Mouse (Mus musculus) mouse embryonic stem cell (cell line): ENCODE measurements around the gene Med4.
"Not testable (repeated sequence)": the region's sequence is repeated elsewhere in the genome, so short reads cannot be mapped to it uniquely, and the experiment has no call there.

Source experiments
- in situ Hi-C, 2 experiments: fragments of 300-500 bp; cut with MboI; formaldehyde crosslinking; loops; 1 replicate in 1 of 2; 3 replicates in 1 of 2; pipeline ENCODE4 v1.14.3; 2019 to 2020; ENCODE audit warnings: low sequenced_read_pairs in 2 of 2, low pct_unique_long_range_greater_than_20kb in 1 of 2, mixed read lengths in 1 of 2; ENCODE audit not compliant: unreplicated experiment in 1 of 2

The Med4 gene

DNA sequence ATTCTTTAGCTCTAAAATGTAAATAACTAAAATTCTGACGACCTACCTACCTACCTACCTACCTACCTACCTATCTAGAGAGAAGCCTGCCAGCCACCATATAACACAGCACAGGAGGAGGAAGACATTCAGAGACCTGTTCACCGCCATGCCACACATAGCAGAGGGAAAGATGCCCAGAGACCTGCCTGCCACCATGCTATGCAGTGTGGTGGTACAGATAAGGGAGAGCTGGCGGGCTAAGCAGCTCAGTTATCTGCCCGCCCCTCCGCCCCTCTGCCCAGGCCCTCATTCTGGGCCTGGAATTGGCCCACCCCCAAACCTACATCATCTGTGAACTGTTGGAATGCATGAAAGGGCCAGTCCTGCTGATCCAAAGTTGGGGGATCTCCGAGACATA lies 15.7 kb upstream of the Med4 start:
- in situ Hi-C loops, result no loop called here

DNA sequence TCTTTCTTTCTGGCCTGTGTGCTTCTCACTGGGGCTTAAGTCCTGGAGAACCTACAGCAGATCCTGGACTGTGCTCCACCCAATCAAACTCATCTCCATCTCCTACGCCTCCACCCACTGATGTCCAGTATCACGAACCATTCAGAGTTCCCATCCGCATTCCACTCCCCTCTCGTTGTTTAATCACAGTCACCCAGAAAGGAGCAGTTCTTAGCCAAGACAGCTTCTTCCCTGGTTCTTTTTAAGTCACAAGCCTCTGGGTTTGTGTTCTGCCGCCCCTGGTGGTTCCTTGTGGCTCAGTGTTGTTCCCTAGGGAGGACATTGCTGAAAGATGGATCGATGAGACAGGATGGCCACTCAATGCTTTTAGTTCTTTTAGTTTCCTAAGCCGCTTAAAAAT lies 14.1 kb upstream of the Med4 start:
- in situ Hi-C loops, result no loop called here

DNA sequence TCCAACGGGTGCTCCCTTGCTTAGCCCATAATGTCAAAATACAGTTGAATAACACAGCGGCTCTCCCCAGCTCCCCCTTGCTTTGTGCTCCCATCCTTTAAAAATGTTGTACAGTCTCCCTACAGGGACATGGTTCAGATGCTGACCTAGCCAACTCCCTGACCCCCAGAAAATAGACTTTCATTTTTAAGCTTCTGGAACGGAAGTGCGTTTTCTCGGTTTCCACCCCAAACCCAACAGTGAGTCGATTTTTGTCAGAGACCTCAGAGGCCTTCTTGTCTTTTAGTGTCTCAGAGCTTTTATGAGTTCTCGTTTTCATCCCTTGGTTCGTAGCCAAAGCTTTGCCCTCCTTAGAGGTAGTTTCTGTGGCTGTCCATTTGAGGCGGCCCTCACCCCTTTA lies 8.5 kb upstream of the Med4 start:
- in situ Hi-C loops, result no loop called here

DNA sequence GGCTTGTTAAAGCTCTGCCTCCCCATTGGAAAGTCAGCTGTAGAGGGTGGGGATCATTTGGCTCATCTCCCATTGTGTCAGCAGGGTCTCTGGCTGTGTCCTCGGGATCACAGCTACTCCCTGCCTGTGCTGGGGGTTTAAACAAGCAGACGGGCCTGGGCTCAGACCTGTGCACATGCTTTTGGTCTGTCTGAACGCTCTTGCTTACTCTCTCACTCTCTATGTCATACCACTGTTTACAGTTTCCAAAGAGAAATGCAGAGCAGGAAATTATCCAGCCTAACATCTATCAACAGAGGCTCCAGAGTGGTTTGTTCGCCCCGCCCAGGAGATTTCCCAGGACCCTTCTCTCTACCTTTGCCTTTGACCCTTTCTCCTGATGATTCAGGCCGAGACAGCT lies 8.1 kb upstream of the Med4 start:
- in situ Hi-C loops, result no loop called here

DNA sequence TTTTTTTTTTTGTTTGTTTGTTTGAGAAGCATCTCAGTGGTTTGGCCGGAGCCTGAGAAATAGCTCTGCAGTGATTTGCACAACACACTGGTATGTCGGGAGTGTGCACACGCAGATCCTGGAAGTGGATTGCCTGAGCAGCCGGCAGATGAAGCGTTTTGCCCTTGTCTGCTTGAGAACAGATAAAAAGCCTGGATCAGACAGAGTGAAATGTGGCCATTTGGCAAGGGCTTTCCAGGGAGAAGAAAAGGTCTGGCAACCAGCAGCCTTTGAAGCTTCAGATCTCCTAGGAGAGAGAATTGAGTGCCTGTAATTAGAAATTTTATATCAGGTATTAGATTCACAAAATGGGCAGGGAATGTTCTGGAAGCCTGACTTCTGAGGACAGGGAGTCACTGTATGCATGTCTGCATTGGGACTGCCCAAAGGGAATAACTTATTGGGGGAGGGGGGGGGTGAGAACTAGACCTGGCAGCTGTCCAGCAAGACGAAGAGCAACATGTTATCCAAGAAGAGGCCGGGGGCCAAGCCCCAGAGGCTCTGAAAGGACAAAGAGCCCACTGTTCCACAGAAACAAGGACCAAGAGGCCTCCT lies 7.1 kb upstream of the Med4 start:
- in situ Hi-C loops, result no loop called here

DNA sequence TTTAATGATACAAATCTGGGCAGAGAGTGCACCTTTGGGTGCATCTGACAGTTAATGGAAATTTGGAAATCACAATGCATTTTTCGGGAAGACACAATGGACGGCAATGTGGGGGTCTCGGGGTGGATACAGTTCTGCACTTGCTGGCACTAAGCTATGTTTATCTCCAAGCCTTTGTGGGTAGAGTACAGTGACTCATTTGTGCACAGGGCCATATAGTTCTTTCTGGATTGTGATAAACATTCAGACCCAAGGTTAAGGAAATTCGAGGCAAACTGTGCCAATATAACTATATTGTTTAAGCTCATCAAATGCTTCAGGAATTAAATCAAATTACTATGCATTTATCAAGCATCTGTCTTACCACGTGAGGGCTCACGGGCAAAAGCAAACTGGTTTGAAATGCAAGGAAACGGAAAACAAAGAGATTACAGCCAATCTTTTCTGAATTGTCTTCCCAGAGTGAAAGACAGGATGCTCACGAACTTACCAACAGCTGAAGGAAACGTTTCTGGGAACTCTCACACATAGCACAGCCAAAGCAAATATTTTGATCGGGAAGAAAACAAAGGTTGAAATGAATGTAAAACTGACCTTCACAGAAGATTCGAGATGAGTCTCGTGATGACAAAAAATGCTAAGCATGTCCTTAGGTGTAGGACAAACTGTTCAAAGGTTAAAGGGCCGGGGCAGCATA lies 6.4 kb upstream of the Med4 start:
- in situ Hi-C loops, result no loop called here

DNA sequence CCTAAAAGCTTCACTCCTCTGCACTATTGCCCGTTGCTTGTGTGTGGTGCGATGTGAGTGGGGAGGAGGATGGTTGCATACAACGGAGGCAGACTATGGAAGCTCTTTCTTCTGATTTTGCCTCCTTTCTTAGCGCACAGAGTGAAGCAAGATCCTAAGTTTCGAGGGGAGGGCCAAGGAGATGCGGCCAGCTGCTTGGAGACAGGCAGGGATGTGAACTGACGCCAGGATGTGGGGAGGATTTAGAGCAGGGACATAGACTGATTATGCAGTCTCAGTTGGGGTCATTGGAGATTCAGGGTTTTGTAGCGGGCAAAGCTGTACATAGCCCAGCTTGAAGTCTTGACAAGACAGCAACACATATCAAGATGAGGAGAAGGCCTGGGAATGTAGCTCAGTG lies 3.5 kb upstream of the Med4 start:
- in situ Hi-C loops, result no loop called here

DNA sequence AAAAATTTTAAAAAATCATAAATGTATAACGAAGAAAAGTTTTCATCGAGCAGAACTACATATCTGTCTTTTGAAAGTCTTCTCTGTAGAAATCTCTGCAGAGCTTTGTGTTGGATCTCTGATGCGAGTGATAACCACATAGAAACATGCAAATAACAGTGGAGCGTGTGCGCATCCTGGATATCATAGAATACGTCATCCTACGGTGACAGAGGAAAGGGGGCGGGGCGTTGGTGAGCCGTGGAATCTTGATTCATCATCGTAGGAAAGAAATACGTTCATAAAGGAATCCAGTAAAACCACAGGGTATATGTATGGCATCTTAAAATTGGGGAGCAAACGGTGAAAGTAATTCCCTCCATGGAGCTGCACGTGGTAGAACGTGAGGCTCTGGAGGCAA lies 2.6 kb upstream of the Med4 start:
- in situ Hi-C loops, result no loop called here

DNA sequence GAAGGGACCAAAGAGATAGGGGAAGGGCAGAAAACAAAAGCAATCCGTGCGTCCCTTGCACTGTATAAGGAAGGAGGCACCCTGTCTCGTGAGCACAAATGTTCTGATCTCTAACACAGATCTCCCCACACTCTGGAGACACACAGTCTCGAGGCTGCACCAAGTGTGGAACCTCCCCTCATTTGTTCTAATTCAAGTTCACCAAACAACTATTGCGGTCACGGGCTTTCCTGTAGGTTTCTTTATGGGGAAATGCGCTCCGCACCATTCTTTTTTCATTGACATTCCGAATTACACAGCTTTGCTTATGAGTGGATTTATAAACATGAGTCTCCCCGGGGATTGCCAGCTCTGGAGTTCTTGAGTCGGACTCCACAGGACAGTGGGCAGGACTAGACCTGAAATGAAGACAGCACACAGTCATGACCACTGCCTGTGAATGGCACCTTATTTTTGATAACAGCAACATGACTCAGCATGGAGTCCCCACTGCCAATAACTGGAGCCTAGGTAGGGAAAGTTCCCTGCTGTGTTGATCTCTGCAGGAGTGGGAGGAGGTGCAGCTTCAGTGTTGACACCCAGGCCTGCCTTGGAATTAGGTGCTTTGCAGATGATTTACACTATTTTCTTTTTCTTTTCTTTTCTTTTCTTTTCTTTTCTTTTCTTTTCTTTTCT lies 2.0 kb upstream of the Med4 start:
- in situ Hi-C loops, result no loop called here

DNA sequence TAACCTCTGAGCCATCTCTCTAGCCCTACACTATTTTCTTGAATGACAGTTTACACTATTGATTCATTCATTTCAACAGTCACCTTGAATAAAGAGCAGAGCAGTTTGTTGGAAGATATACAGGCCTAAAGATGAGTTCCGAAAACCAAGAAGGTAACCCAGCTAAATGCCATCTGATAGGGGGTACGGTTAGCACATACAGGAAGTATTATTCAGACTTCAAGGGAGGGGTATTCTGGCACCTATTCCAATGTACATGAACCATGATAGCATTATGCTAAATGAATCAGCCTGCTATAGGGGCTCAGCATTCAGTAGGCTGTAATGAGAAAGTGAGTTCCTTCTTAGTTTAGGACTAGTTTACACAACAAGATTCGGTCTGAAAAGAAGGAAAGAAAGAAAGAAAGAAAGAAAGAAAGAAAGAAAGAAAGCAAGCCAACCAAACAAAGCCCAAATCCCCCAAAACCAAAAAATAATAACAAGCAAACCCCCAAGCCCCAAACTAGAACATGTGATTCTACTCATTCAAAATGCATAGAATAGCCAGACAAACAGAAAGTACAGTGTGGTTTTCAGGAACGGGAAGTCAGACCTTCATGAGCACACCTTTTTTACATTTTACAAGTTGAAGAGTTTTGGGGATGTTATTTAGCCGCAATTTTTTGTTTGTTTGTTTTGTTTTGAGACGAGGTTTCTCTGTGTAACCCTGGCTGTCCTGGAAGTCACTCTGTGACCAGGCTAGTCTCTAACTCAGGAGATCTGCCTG lies 1.0 kb upstream of the Med4 start:
- in situ Hi-C loops, result no loop called here

DNA sequence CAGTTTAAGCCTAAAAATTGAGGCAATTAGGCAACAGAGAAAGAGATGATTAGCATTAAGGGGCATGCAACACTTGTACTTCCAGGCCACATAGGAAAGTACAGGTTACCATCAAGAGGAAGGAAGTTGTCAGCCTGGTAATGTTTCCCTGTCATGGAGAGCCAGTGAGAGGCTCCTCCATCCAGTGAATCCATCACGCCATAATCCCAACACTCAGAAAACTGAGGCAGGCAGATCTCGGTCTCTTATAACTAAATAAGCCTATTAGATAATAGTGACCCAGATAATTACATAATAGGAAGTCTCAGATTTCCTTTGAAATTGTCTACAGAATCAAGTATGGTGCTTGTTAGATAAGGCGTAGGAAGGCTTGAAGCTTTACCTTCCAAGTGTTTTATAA lies 14.3 kb downstream of the Med4 start:
- in situ Hi-C loops, result no loop called here

DNA sequence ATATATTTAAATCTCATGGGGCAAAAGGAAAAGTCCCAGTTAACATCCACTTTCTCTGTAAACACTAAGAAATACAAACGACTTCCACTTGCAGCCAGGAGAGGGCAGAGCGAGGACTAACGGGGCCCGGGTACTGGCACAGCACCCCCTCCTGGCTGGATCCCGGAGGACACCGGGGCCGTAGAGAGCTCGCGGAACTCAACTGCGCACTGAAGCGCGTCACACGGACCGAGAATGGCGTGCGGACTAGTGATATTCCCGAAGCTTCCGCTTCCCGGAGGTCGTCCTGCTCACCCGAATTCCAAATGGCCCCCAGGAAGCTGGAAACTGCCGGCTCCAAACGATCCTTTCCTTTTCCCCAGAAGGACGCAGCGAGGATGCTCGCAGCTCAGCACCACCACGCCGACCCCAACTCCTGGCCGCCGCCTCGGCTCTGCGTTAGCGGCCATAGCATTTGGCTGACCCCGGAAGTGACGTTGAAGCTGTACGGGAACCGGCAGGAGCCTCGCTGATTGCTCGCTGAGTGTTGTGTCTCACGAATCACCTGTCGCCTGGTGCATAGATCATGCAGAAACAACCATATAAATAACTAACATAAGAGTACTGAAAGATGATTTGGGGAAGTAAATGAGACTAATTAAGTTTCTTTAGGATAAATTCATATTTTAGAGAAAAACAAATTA lies 15.1 kb downstream of the Med4 start, which contains the start of gene Sucla2:
Sucla2 (plus strand) TSS at position 554 of the 683 bp plus-strand sequence.
- in situ Hi-C loops, result no loop called here

DNA sequence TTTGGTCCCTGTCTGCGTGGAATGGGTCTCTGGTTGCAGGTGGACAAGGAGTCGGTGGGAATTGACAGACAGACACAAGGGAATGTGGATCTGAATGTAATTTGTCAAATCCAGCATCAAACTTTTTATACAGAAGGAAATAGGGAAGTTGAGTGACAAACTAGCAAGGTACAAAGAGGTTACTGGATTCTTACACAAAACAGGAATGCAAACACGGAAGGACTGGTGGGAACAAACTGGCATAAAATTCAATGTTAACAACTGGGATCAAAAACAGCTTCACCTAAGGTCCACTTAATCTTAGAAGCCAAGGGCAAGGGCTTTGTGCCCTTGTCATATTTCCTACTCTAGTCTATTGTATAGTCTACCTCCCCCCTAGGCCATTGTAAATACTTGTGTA lies 18.8 kb downstream of the Med4 start:
- in situ Hi-C loops, result not testable (repeated sequence)

DNA sequence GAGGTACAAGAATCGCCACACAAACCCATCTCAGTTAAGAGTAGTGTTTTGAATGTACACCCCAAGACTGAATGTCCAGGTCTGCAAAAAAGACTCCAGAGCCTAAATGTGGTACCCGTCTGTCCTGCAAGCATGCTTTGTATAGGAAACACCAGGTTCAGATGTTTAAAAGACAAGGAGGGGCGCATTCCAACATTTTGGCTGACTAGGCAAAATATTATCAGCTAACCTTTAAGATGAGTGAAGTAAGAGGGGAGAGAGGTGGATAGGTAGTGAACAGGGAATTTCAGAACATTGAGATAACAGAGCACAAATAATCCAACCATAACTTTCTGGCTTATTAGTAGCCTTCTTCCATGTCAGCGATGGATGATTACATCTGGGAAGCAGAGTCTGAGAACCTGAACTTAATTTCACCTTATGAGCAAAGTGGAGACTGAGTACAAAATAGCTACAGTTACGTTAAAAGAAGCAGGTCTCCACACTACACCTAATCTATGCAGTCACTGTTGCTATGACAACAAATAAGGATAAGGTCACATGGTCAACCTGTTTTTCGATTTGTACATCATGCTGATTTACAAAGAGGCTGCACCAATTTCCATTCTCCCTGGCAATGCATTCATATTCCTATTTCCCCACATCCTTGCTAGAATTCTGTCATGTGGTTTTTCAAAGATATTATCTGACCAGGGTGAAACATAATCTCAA lies 24.1 kb downstream of the Med4 start:
- in situ Hi-C loops, result no loop called here

DNA sequence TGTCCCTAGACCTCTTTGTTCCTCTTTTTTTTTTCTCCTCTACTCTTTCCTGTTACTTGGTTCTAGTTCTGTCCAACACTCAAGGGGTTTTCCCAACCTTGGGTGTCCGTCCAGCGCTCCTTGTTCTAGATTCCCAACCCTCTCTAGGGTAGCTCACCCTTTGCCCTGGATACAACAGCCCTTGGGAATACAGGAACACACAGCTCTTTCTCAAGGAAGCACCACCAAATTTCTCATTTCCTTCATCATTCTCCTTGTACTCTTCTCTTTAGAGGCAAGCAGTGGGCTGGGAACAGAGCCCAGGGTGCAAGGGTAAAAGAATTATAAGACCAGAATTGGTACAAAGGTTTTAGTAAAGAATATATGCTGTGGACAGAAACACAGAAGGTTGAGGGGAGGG lies 25.8 kb downstream of the Med4 start:
- in situ Hi-C loops, result no loop called here

DNA sequence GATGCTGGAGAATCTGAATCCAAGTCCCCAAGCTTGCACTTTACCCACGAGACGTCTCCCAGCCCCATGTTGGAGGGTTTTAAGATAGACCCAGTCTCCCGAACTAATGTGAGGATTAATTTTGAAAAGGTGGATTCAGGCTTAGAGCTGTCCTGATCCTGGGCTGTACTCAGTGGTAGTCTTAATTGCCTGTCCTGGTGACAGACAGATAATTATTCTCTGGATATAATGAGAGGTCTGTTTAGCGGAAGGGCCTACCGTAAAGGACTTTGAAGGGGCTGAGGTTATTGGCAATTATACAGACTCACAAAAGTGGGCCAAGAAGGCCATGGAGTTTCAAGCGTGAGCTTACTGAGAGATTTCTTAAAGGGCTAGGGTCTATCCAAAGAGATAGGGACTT lies 34.0 kb downstream of the Med4 start:
- in situ Hi-C loops, result no loop called here

DNA sequence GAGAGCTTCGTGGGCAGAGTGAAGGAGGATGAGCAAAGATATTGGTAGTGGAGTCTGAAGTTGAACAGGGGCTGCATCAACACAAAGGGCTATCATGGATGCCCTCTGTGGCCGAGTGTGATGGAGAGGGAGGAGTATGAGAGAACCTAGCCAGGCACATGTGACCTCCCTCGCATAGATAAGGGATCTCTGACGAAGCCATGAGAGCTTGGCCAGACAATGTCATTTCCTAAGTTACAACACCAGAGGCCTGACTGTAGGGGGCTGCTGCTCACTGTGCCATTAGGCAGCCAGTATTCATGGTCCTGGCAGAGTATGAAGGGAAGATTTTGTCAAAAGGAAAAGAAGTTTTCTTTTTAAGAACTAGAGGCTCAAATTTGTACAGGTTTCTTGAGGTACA lies 37.2 kb downstream of the Med4 start:
- in situ Hi-C loops, result no loop called here

DNA sequence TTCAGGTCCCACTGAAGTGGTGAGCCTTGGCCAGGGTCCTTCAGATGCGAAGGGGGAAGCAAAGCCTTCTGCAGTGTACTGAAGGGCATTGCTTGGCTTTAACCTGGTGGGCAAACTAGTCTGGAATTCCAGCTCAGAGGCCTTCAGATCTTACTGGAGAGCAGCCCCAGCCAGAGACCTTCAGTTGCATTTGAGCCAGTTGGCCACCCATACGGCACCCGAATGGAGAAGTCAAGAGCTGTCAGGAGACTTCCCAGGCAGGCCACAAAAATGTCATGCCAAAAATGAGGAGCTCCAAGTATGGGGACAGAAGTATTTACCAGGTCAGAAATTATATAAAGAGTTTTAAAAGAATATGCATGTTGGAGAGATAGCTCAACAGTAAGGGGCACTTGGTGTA lies 38.2 kb downstream of the Med4 start, which contains the start of gene Nudt15:
Nudt15 (minus strand) TSS at position 192 of the 400 bp plus-strand sequence.
- in situ Hi-C loops, result no loop called here
